Mouse (Mus musculus): ENCODE data around the gene Gm9964.
"Not testable (repeated sequence)": the region's sequence is repeated elsewhere in the genome, so short reads cannot be mapped to it uniquely, and the experiment has no call there.

The Gm9964 gene

DNA sequence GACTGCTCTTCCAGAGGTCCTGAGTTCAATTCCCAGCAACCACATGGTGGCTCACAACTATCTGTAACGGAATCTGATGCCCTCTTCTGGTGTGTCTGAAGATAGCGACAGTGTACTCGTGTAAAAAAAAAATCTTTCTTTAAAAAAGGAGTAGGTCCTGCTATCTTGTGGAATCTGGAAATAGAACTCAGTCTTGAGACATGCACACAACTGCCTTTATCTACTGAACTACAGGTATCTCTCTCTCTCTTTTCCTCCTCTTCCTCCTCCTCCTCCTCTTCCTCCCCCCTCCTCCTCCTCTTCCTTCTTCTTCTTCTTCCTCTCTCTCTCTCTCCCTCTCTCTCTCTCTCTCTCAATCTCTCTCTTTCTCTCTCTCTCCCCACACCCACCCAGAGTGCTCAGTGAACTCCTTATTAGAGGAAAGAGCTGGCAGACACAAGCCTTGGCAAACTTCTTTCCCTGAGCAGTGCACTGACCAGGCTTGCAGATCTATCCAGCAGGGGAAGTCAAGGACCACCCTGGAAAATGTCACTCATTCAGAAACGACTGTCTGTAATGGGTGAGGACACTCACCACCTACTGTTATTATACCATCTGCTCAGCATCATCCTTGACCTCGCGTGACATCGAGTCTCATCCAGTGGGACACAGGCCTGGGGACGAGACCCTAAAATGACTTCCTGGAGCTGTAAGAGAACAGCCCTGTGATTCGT lies 3.2 kb upstream of the Gm9964 start:
- no peak for DNase-seq (ENCODE audit: low spot score)

DNA sequence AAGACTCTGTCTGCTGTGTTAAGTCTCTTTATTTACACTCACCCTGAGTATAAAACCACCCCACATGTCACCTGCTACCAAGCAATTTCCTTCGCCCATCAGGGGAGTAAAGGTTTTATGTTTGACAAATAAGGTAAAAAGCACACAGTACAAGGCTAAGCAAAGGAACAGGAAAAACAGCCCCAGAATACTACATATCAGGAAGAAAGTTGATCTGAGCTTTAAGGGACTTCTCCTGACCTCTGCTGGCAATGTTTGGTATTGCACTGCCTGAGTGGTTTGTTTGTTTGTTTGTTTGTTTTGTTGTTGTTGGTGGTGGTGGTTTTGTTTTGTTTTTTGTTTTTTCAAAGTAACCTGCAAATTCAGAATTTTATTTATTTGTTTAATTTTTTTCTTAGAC lies 539 bp downstream of the Gm9964 start:
- peak; percentile 55 for DNase-seq (ENCODE audit: low spot score)

DNA sequence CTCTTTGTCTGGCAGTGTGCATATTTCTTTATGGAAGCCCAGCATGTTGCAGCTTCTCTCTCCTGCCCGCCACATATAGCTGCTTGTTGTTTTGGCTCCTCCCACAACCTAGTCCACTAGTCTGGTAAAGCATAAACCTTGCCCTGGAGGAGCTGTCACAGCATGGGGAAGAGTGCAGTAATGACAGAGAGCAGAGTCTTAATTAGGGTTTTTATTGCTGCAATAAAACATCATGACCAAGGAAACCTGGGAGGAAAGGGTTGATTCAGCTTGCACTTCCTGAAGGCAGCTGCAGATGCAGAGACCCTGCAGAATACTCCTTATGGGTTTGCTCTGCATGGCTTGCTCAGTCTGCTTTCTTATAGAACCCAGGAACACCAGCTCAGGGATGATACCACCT lies 2.7 kb downstream of the Gm9964 start:
- DNase-seq (ENCODE audit: low spot score): no peak

DNA sequence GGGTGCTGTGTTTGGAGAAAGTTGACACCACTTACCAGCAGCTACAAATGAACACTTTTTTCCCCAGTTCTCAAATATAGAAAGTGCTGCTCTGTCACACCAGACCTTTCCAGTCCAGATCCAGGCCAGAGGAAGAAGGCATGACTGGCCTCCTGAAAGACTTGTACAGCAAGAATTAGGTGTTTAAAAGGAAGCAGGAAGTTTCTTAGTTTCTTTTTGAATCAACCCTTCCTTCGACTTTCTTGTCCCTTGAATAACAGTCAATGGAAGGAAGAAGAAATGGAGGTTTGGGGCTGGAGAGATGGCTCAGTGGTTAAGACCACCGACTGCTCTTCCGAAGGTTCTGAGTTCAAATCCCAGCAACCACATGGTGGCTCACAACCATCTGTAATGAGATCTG lies 3.7 kb downstream of the Gm9964 start:
- DNase-seq (ENCODE audit: low spot score): no peak

DNA sequence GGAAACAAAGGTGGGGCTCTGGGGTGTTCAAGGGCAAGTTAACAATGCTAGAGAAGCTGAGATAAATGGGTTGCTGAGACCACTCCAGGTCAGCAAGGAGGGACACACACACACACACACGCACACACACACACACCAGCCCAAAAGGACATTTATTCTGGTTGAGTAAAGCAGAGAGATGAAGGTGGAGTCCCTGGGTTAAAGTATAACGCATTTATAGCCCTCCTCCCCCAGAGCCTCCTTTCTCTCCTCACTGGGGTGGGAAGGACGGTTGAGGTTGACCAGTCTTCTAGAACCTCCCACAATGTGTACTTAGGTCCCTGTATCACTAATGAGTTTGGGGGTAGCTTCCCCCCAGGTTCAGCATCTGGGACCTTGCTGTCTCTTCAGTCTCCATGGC lies 4.6 kb downstream of the Gm9964 start:
- DNase-seq (ENCODE audit: low spot score): no peak

DNA sequence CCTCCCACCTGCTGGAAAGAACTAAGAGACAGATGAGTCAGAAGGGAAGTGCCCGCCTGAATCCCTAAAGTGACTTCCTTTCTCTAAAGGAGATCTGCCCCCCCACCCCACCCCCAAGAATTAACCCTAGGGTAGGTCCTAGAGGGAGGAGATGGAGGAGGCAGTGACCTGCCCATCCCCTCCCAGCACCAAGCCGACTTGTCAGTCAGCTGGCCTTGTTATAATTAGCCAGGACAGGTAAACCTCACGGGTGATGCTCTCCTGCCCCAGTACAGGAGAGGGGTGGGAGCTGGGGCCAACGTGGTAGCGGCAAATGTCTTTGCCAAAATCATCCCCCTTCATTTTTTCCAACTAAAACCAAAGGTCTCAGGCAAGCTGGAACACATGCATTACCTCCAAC lies 5.1 kb downstream of the Gm9964 start:
- no peak for DNase-seq (ENCODE audit: low spot score)

DNA sequence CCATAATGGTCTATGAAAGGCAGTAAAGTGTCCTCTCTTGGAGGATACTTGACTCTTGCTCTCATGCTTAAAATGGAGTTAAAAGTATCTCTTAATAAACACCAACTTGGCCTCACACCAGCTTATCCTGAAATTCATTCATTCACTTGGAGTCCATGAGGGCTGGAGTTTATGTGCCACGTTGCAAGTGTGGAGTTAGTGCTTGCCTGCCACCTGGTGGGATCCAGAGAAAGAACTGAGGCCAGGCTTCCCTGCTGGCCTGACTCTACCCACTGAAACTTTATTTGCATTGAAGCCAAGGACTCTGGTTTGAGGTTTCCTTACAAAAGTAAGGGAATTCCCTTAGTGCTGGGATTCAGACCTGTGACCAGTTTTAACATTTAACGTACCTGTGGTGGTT lies 6.2 kb downstream of the Gm9964 start:
- no peak for DNase-seq (ENCODE audit: low spot score)

DNA sequence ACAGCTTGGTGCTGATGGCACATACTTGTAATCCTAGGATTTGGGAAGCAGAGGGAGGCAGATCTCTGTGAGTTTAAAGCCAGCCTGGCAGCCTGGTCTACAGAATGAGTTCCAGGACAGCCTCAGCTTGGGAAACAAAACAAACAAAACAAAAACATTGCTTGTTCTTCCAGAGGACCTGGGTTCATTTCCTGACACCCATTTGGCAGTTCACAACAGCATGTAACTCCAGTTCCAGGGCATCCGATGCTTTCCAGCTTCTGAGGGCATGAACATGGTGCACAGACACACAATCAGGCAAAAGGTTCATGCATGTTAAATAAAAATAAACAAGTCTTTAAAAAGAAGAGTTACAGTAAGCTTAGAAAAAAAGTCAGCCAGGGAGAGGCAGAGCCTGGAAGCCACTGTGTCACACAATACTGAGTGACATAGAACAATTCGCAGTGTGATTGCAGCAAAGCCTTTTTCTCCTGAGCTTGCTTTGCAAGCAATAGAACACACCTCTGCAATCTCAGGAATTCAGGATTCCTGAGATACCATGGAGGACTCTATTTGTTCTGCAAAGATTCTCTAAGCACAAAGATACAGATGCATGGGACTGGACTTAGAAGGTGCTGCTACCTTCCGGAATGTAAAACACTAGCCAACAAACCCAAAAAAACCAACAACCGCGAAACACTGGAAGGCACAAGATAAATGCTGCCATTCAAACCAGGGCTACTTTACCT lies 7.6 kb downstream of the Gm9964 start:
- DNase-seq (ENCODE audit: low spot score): no peak

DNA sequence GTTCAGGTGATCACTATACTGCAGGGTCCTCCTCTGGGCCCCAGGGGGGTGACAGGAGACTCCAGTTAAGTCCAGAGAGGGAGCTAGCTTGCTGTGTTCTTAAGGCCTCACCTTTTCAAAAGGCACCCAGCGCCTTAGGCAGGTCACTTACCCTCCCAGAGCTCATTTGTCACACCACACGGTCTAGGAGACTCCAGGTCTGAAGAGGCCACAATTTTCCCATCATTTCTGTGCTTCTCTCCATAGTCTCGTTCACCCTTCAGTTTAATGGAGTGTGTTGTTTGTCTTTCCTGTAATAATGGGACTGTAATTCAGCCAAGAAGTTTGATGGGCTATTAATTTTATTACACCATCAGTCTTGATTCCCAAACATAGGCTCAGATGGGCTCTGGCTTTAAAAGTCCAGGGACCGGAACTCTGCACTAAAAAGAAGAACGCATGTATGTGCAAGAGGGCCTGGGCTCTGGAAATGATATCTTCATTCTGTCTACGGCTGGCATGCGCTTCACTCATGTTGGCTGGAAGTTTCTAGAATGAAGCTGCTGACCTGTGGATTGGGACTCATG lies 8.3 kb downstream of the Gm9964 start:
- DNase-seq (ENCODE audit: low spot score): no peak

DNA sequence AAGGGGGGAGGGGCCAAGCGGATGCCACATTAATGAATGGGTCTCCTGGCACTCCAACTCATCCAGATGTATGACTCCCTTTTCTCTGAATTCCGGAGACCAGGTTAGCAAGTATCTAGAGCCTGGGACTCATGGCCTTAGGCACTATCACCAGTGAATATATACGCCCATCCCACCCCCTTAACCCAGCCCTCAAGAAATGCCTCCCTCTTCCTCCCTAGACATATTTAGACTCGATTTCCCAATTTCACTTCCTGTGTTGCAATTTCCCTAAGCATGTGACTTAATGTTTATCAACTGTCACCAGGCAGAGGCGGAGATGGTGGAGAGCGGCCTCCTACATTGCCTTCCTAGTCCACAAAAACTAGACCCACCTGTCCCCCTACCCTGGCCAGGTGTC lies 9.3 kb downstream of the Gm9964 start:
- no peak for DNase-seq (ENCODE audit: low spot score)

DNA sequence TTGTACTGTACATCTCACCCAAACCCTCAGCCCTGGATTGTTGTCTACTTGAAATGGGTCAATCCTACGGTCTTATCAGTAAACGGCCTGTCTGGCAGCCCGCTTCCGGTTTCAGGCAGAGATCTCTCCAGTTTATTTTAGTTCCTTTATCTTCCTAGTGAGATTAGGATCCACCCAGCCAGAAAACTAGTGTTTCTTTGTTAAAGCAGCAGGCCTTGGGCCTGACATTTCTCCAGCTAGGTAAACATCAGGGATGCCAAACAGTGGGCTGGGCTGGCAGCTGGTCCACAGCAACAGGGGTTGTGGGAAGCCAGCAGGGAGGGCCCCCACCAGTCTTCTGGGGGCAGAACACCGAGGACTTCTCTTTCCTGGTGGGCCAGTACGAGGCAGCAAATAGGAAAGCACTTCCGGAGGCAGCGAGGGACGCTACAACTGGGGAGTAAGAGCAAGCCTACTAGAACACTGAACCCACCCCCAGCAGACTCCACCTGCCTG lies 10.4 kb downstream of the Gm9964 start:
- DNase-seq (ENCODE audit: low spot score): no peak

DNA sequence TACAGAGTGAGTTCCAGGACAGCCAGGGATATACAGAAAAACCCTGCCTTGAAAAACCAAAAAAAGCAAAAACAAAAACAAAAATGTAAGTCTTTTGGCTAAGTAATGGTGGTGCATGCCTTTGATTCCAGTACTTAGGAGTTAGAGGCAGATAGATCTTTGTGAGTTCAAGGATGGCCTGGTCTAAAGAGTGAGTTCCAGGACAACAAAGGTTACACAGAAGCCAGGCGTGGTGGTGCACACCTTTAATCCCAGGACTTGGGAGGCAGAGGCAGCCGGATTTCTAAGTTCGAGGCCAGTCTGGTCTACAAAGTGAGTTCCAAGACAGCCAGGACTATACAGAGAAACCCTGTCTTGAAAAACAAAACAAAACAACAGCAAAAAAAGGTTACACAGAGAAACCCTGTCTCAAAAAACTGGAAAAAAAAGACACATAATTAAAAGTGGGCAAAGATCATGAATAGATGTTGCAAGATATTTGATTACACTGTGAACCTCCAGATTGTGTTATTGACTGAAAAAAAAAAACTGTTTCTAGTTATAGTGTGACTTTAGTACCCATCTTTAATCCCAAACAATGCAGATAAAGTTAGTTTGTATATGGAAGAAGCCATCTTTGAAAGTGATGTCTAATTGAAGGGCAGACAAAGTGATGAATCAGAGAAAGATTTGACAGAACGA lies 13.2 kb downstream of the Gm9964 start:
- no peak for DNase-seq (ENCODE audit: low spot score)

DNA sequence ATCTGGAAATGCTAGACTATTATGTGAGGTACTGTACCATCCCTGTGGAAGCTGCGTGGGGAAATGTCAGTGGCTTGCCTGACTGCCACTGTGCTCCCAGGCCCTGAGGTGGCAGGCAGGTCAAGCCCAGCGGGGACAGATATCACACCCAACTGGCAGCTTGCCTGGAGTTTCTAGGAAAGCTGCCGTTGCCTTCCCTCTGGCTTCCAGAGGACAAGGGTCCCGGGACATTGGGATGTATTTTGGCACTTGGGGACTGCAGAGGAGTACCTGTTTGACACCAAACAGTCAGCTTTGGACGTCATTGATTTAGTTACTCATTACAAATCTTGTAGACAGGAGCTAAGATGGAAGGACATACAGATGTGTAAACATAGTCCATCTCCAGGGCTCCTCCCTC lies 15.3 kb downstream of the Gm9964 start:
- DNase-seq (ENCODE audit: low spot score): no peak

DNA sequence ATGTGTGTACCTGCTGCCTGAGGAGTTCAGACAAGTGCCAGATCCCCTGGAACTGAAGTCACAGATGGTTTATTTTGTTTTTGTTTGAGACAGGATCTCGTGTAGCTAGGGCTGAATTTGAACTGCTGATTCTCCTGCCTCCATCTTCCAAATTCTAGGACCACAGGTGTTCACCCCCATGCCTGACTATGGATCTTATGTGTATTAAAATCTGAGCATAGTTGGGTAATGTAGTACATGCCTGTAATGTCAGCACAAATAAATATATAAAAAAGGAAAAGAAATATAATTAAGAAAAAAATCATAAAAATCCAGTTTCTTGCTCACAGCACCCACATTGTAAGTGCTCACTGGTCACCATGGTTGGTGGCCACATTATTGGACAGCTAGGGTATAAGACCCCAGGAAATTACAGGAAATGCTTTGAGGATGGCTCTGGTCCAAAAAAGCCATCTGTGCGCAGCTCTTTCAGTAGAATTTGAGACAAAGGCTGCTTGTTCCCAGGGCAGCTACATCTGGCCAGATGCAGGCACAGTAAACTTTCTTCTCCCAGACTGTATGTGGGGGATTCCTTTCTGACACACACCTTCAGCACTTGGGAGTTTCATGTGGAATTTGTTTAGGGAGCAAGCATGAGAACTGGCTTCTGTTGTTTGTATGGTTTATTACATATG lies 16.8 kb downstream of the Gm9964 start:
- no peak for DNase-seq (ENCODE audit: low spot score)

DNA sequence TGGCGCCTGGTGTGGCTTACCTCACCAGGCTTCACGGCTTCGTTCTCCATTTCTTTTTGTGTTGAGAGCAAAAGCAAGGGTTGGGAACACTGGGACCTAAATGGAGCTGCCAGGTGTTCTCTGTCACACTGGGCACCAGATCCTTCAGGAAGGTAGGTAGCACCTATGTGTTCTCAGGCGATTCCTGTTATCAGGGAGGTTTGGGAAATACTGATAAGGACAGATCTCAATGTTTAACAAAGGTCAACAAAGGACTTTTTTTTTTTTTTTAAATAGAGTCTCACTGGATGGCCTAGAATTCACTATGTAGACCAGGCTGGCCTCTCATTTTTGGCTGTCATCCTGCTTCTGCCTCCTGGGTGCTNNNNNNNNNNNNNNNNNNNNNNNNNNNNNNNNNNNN lies 22.9 kb downstream of the Gm9964 start:
- no peak for DNase-seq (ENCODE audit: low spot score)

DNA sequence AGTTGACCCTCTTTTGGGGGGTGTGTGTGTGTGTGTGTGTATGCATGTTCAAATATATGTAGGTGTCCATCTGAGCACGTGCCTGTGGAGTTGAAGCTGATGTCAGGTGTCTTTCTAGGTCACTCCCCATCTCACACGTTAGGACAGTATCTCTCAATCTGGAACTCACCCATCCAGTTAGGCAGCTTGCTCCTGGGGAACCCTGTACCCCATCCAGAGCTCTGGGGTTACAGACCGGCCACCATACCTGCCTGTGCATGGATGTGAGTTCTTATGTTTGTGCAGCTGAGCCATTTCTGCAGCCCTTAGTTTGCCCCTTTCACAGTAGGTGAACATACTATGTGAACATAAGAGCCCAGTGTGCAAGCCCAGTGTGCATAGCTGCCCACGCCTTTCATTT lies 23.7 kb downstream of the Gm9964 start:
- DNase-seq (ENCODE audit: low spot score): no peak

DNA sequence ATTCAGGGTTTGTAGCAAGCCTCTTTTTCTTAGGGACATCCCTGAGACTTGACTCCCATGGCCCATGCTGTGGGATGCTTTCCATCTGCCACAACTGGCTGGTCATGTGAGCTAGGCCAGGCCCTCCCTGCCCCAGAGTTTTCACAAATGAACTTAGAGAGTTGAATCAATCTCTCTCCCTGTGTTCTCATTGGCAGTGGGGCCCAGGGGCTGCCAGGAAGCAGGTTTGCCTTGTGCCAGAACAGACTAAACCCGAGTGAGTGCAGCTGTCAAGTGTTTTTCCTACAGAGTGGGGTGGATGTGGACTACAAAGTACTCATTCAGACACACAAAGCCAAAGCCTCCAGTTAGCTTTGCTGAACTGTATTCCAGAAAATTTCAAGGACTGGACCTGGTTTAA lies 29.5 kb downstream of the Gm9964 start:
- no peak for DNase-seq (ENCODE audit: low spot score)

DNA sequence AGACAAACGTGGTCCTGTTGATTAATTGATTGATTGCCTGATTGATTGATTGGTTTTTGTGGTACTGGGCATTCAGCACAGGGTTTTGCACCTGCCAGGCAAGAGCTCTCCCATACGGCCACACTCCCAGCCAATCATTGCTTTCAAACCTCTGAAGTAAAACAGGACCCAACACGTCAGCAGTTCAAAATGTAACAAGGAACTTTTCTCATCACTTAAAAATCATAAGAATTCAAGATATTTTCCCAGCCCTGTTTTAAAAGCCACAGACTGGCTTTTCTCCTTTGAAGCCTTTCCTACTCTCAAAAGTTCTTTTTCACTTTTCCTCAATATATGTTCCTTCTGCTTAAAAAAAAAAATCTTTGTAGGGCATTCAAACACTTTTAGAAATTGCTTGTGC lies 32.3 kb downstream of the Gm9964 start:
- no peak for DNase-seq (ENCODE audit: low spot score)

DNA sequence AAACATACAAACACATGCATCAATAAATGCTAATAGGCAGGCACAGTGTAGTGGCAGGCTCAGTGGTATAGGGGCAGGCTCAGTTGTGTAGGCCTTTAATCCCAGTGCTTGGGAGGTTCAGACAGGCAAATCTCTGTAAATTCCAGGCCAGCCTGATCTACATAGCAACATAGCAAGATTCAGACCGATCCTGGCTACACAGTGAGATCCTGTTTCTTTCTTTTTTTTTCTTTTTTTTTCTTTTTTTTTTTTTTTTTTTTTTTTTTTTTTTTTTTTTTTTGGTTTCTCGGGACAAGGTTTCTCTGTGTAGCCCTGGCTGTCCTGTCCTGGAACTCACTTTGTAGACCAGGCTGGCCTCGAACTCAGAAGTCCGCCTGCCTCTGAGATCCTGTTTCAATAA lies 36.6 kb downstream of the Gm9964 start:
- not testable (repeated sequence) for DNase-seq (ENCODE audit: low spot score)

DNA sequence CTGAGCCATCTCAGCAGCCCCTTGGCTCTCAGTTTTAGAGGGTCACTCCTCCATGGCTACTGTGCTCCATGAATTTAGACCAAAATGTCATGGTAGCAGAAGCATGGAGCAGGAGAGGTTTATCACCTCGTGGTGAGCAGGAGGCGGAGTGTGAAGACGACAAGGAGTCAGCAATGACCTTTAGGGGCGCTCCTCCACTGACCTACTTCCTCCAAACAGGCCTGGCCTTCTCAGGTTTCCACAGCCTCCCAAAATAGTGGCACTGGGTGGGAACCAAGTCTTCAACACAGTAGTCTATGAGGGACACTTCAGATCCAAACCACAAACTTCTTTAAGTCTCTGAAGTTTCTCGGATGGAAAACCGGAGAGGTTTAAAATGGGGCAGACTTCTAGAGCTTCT lies 38.0 kb downstream of the Gm9964 start:
- no peak for DNase-seq (ENCODE audit: low spot score)

DNA sequence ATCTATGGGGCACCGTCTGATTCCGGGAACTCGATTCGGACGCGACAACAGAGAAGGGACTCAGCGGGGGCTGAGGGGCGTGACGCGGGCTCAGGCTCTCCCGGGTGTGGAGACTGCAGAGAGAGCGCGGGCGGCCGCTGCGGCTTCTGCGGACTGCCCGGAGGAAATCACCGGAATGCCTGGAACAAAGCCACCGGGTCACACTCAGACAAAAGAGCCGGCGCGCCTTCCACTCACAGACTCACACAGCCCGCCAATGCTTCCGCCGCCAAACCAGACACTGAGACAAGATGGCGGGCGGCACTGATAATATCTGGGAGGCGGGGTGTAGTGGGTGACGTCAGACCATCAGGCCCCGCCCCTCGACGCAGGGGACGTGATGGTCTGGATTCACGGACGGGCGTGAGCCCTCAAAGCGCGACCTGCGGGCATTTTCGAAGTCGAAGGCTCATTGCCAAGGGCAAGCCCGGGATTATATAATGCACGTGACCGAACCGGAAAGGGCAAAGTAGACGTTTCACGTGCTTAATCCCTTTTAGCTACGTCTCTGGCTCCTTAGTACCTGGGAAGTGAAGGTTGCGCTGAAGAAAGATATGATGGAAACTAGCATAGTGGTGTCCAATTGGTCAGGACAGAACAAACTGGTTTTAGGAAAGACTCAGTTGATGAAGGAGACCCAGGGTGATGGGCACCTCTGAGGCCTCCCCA lies 42.2 kb downstream of the Gm9964 start, which contains the start of gene Wsb1:
TSS of gene Wsb1 (minus strand) at position 281 of the 708 bp plus-strand sequence.
- peak; percentile 89 for DNase-seq (ENCODE audit: low spot score)
